Mouse (Mus musculus) monocyte, adult 5-6 weeks (primary cell): ENCODE data around the gene Gm10715. TPM values are rescaled to one million over a fixed set of nuclear protein-coding genes. Genes with fewer than 3 reads are reported as not detected.
"Not testable (repeated sequence)": the region's sequence is repeated elsewhere in the genome, so short reads cannot be mapped to it uniquely, and the experiment has no call there.

ENCODE experiments used
- ATAC-seq: fragments of 153-309, 156-312 bp; replicated peaks from 2 replicates; pipeline ENCODE4 v1.8.0; 2017; ENCODE audit warnings: mild to moderate bottlenecking; ENCODE audit not compliant: low TSS enrichment, insufficient number of reproducible peaks, severe bottlenecking, poor library complexity, low FRiP score
- total RNA-seq: library from RNA; stranded (forward); fragments of 200-1000, 200-491, 200-594 nt; gene quantifications from 3 replicates; pipeline ENCODE4 v1.2.3, GENCODE M21; 2017

Gene Gm10715
- total RNA-seq: 0.76 to 5.5 TPM (median 1.6 TPM) in 3 replicates

GRCm38 (mm10) chr9:3036577-3036976 lies at the start of gene Gm10715:
Gene Gm10715, plus strand, starts transcription at chr9:3036877.
- not testable (repeated sequence) for ATAC-seq

- ATAC-seq: not testable (repeated sequence)
These were observed 36.2 kb upstream of the Gm10715 start, which contains the start of gene Gm10722 for GRCm38 (mm10) chr9:3000445-3000972. Gene Gm10722, plus strand, starts transcription at chr9:3000922.

- not testable (repeated sequence) for ATAC-seq
These were observed 35.7 kb upstream of the Gm10715 start for GRCm38 (mm10) chr9:3001006-3001405.

- 0 out of 2 replicates have a peak, but pooled peaks have one; percentile 47 for ATAC-seq
These were observed 34.6 kb upstream of the Gm10715 start for GRCm38 (mm10) chr9:3001948-3002659.

- not testable (repeated sequence) for ATAC-seq
These were observed 33.8 kb upstream of the Gm10715 start, which contains the start of gene Gm11168 for GRCm38 (mm10) chr9:3002794-3003396. Gene Gm11168, plus strand, starts transcription at chr9:3003346.

GRCm38 (mm10) chr9:3006179-3006578 lies 30.5 kb upstream of the Gm10715 start:
- peak; percentile 47 for ATAC-seq

- not testable (repeated sequence) for ATAC-seq
These were observed 30.0 kb upstream of the Gm10715 start for GRCm38 (mm10) chr9:3006636-3007035.

GRCm38 (mm10) chr9:3007272-3007671 lies 29.4 kb upstream of the Gm10715 start:
- peak; percentile 33; the same call in 1 of the 2 replicates for ATAC-seq

- peak; percentile 25 for ATAC-seq
These were observed 27.3 kb upstream of the Gm10715 start for GRCm38 (mm10) chr9:3009331-3009730.

- ATAC-seq: peak; percentile 64
These were observed 24.5 kb upstream of the Gm10715 start for GRCm38 (mm10) chr9:3012054-3012621.

- ATAC-seq: peak; percentile 42
These were observed 23.9 kb upstream of the Gm10715 start, which contains the start of gene Gm10721 for GRCm38 (mm10) chr9:3012733-3013279. Gene Gm10721, plus strand, starts transcription at chr9:3013140.

GRCm38 (mm10) chr9:3015354-3015753 lies 21.3 kb upstream of the Gm10715 start, which contains the start of gene Gm10720:
Gene Gm10720, plus strand, starts transcription at chr9:3015654.
- not testable (repeated sequence) for ATAC-seq

- not testable (repeated sequence) for ATAC-seq
These were observed 20.8 kb upstream of the Gm10715 start for GRCm38 (mm10) chr9:3015896-3016295.

GRCm38 (mm10) chr9:3017108-3017507 lies 19.6 kb upstream of the Gm10715 start, which contains the start of gene Gm10719:
Gene Gm10719, plus strand, starts transcription at chr9:3017408.
- not testable (repeated sequence) for ATAC-seq

GRCm38 (mm10) chr9:3018944-3019343 lies 17.7 kb upstream of the Gm10715 start:
- ATAC-seq: not testable (repeated sequence)

GRCm38 (mm10) chr9:3019835-3020727 lies 16.6 kb upstream of the Gm10715 start:
- peak; percentile 56 for ATAC-seq

GRCm38 (mm10) chr9:3022316-3023008 lies 14.2 kb upstream of the Gm10715 start:
- not testable (repeated sequence) for ATAC-seq
